Mouse (Mus musculus) cortical plate, adult 2 months (tissue): ENCODE data around the gene Tfeb. TPM values are rescaled to one million over a fixed set of nuclear protein-coding genes. Genes with fewer than 3 reads are reported as not detected.

Source experiments
- H3K27ac ChIP-seq: fragments of 200-500 bp; 2 replicates; pipeline ENCODE4 v1.5.1; 2012; ENCODE audit warnings: low read length, control low read depth, inconsistent platforms; ENCODE audit not compliant: insufficient read depth
- H3K4me1 ChIP-seq: fragments of 200-500 bp; 2 replicates; pipeline ENCODE4 v1.6.1; 2011; ENCODE audit warnings: low read length; ENCODE audit not compliant: control insufficient read depth, insufficient read depth
- H3K4me3 ChIP-seq: fragments of 200-500 bp; 2 replicates; pipeline ENCODE4 v1.5.1; 2011; ENCODE audit warnings: mild to moderate bottlenecking, low read length, control low read depth; ENCODE audit not compliant: insufficient read depth
- CTCF ChIP-seq: fragments of 200-500 bp; IDR thresholded peaks from 2 replicates; pipeline ENCODE4 v1.5.1; 2011; ENCODE audit warnings: mild to moderate bottlenecking, control low read depth, low read length; ENCODE audit not compliant: insufficient read depth; ENCODE audit errors: extremely low read depth
- POLR2A ChIP-seq: fragments of 200-500 bp; IDR thresholded peaks from 2 replicates; pipeline ENCODE4 v1.6.1; 2011; ENCODE audit warnings: mild to moderate bottlenecking, low read length, control low read depth; ENCODE audit not compliant: insufficient read depth; ENCODE audit errors: extremely low read depth
- polyA plus RNA-seq: library from polyadenylated mRNA; depleted of rRNA; stranded (reverse); fragments of >200 nt; gene quantifications from 2 replicates; pipeline ENCODE4 v1.2.3, GENCODE M21; 2012; rRNA removed

Gene Tfeb
- polyA plus RNA-seq, 1 experiment: 11.1 TPM

DNA sequence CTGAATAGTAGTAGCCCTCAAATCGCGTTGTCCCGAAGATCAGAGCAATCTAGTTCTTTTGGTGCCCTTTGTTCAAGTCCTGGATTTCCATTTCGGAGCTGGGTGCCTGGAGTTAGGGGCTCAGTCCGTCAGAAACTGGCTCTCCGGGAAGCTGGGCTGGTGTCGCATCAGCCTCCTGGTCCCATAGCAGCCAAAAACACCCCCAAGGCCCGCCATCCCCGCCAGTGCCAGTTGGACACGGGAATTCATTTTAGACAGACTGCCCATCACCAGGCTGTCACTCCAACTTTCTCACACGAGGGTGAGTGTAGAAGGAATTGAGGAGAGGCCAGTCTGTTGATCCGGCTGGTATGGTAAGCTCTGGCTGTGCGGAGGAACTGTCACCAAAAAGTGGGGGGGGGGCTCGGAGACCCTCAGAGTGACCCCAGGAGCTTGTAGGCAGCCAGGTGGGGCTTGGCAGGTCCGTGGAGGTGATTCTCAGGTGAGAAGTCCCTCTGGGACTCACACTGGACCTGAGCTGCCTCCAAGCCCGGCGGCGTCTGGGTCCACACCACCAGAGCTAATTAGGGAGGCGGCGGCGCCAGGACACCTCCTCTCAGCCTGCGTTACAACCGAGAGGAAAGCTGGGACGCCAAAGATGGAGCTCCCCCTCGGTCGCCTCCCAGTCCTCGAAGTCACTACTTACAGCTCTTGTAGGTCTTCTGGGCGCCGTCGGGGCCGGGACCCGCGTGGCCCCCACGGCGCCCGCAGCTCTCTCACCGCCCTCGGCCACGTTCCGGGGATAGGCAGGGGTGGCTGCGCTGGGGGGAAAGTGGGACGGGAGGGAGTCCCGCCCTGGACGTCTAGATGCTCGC is 97.0 kb downstream of the Tfeb start:
- no peak for TF ChIP-seq POLR2A
- TF ChIP-seq CTCF: no peak
- H3K4me3 ChIP-seq: no peak overlapping the region
- H3K4me1 ChIP-seq: no peaks in the 10 kb centered on the region
- H3K27ac ChIP-seq: no peak overlapping the region

DNA sequence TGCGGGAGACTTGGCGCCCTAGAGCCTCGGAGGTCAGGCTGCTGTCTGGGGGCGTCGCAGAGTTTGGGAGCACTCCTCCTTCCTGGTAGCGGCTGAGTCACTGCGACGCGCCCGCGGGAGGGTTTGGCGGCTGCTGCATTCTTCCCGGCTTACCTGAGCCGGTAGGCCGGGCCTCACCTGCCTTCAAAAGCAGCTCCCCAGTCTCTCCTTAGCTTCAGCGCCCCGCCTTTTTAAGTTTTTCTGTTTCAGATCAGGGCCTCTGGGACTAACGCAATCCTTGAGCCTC is 97.6 kb downstream of the Tfeb start, which contains the start of gene Mdfi:
Gene Mdfi (minus strand): TSS at position 210 of the 286 bp plus-strand sequence.
- H3K27ac ChIP-seq: no peak within 1 kb of the TSS
- no peaks in the 10 kb centered on the region for H3K4me1 ChIP-seq
- no peak for TF ChIP-seq CTCF
- no peak for TF ChIP-seq POLR2A
- no peak within 1 kb of the TSS for H3K4me3 ChIP-seq

DNA sequence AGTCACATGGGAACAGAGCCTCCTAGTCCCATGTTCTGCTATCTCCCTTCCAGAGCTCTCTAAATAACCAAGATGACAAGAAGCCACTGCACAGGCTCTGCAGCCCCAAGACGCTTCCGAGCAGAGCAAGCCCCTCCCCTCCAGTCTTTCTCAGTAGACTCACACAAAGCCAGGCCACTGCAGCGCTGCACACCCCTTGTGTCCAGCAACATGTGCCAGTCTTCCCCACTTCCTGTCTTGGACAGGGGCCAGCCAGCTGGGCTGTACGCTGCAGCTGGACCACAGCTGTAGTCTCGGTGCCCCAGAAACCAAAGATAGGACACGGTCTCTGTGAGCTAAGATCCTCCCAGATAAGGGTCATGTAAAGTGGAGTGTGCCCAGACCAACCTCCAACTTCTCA is 101.0 kb downstream of the Tfeb start:
- H3K4me1 ChIP-seq: no peaks in the 10 kb centered on the region
- no peak overlapping the region for H3K4me3 ChIP-seq
- H3K27ac ChIP-seq: no peak overlapping the region
- TF ChIP-seq CTCF (no peak), POLR2A (no peak)

DNA sequence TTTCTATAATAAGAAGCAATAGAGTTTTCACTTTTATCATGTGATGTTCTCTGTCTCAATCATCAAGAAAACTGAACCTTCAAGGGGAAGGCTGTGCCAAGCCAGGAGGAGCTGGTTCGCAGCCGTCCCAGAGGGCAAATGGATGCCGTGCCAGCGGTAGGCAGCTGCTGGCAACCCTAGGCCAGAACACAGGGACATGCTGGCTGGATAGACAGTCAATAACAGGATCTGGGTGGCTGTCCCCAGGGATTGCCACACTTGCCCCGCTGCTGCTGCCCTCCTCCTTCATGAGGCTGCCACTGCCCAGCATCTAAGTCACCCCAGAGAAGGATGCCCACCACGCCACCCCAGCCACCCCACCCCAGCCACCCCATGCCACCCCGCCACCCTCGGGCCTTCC is 104.7 kb downstream of the Tfeb start:
- Histone ChIP-seq H3K27ac (no peak overlapping the region), H3K4me3 (no peak overlapping the region), H3K4me1 (no peaks in the 10 kb centered on the region)
- TF ChIP-seq POLR2A (no peak), CTCF (no peak)

Other genes starting within 250 kb of the Tfeb start
- 25.9 and 28.0 TPM in 2 replicates for gene Taf8, start 234.7 kb upstream of the Tfeb start, polyA plus RNA-seq
- 31.3 and 32.5 TPM in 2 replicates for gene Ccnd3, start 232.0 kb upstream of the Tfeb start, polyA plus RNA-seq
- gene Bysl, start 125.5 kb upstream of the Tfeb start, polyA plus RNA-seq: 17.0 and 17.6 TPM in 2 replicates
- gene Med20, start 125.4 kb upstream of the Tfeb start, polyA plus RNA-seq: 32.6 and 34.0 TPM in 2 replicates
- 1.9 and 2.9 TPM in 2 replicates for gene Gm20517, start 125.4 kb upstream of the Tfeb start, polyA plus RNA-seq
- 12.4 and 12.5 TPM in 2 replicates for gene Usp49, start 106.3 kb upstream of the Tfeb start, polyA plus RNA-seq
- 164 and 167 TPM in 2 replicates for gene Tomm6, start 48.6 kb upstream of the Tfeb start, polyA plus RNA-seq
- 35.9 and 40.2 TPM in 2 replicates for gene Frs3, start 48.0 kb upstream of the Tfeb start, polyA plus RNA-seq
- 5.8 and 6.7 TPM in 2 replicates for gene Gm21981, start 42.6 kb upstream of the Tfeb start, polyA plus RNA-seq
- gene Prickle4, start 42.3 kb upstream of the Tfeb start, polyA plus RNA-seq: 0.59 and 1.3 TPM in 2 replicates
- gene Pgc, start 10.2 kb upstream of the Tfeb start, polyA plus RNA-seq: not detected in 2 replicates
- 1.5 and 2.1 TPM in 2 replicates for gene Mdfi, start 97.7 kb downstream of the Tfeb start, polyA plus RNA-seq
- gene Foxp4, start 187.6 kb downstream of the Tfeb start, polyA plus RNA-seq: 44.5 and 48.1 TPM in 2 replicates